19 mouse cellular contexts compared by ENCODE assay signal in genomic region chr17:65081779-65082086, GRCm38 (mm10).
A peak's percentile ranks its signal among the peaks of the same experiment; 100 is the strongest.
DNase-seq lines count a peak whose midpoint lies in the region; ATAC-seq and TF ChIP-seq lines count a peak whose summit lies in the region.
"Had no signal": no experiment of that assay in that cellular context is flagged by ENCODE, and none has a peak within 500 bp of the region (broad histone marks: within the 10 kb centered on the region; RNA-seq: fewer than 3 reads in every experiment).

No protein-coding gene starts in this region.

- H3K4me2 ChIP-seq in forebrain, embryonic 12.5 days, result no peak overlapping the region
- H3K4me2 ChIP-seq in forebrain, postnatal 0 days (ENCODE audit: low read depth), result no peak overlapping the region
- H3K4me2 ChIP-seq in midbrain, embryonic 14.5 days (ENCODE audit: low read length), result no peak overlapping the region
- H3K4me2 ChIP-seq in midbrain, embryonic 15.5 days, result no peak overlapping the region
- no peak overlapping the region for H3K4me2 ChIP-seq in forebrain, embryonic 14.5 days (ENCODE audit: low read length)
- no peak overlapping the region for H3K4me2 ChIP-seq in neural tube, embryonic 13.5 days
- H3K4me2 ChIP-seq: heart, embryonic 15.5 days; hindbrain, embryonic 15.5 days had no signal

- H3K27me3 ChIP-seq in forebrain, embryonic 12.5 days, result no peaks in the 10 kb centered on the region
- H3K27me3 ChIP-seq in forebrain, postnatal 0 days (ENCODE audit: insufficient read depth, low read length), result no peaks in the 10 kb centered on the region
- H3K27me3 ChIP-seq in midbrain, embryonic 14.5 days (ENCODE audit: control insufficient read depth, insufficient read depth, low read length), result no peaks in the 10 kb centered on the region
- no peaks in the 10 kb centered on the region for H3K27me3 ChIP-seq in midbrain, embryonic 15.5 days (replicated peaks)
- no peaks in the 10 kb centered on the region for H3K27me3 ChIP-seq in forebrain, embryonic 14.5 days (replicated peaks; ENCODE audit: control insufficient read depth, insufficient read depth, low read length)
- H3K27me3 ChIP-seq in neural tube, embryonic 13.5 days, result no peaks in the 10 kb centered on the region
- H3K27me3 ChIP-seq: CH12.LX; heart, embryonic 15.5 days; hindbrain, embryonic 15.5 days had no signal

- DNase-seq in forebrain, postnatal 0 days, result no peak
- peak; percentile 14 for DNase-seq in midbrain, embryonic 14.5 days
- DNase-seq in forebrain, embryonic 14.5 days (ENCODE audit: low spot score), result no peak
- DNase-seq in gastrocnemius, postnatal 14 days, result no peak
- DNase-seq: adrenal gland, adult 2 months; adrenal gland, postnatal 25 days; cerebellum, adult 2 months; cerebellum, postnatal 10 days; heart, adult 18-20 months; heart, postnatal 14 days had no signal

- intact Hi-C loops in gastrocnemius, postnatal 14 days (cut with DNase I; ENCODE audit: low total_unique reads), result no loop called here

- 69% methylated on average over 2 of the region's 2 CpGs for WGBS in forebrain, embryonic 12.5 days
- 41% methylated on average over 2 of the region's 2 CpGs for WGBS in forebrain, postnatal 0 days
- 61% methylated on average over 2 of the region's 2 CpGs for WGBS in midbrain, embryonic 14.5 days
- 45% methylated on average over 2 of the region's 2 CpGs for WGBS in midbrain, embryonic 15.5 days
- 26% methylated on average over 2 of the region's 2 CpGs for WGBS in forebrain, embryonic 14.5 days
- 41% methylated on average over 2 of the region's 2 CpGs for WGBS in neural tube, embryonic 13.5 days

- no peaks in the 10 kb centered on the region for H3K36me3 ChIP-seq in forebrain, embryonic 12.5 days (replicated peaks)
- no peaks in the 10 kb centered on the region for H3K36me3 ChIP-seq in forebrain, postnatal 0 days (ENCODE audit: insufficient read depth)
- H3K36me3 ChIP-seq in midbrain, embryonic 14.5 days (ENCODE audit: control insufficient read depth, insufficient read depth, low read length), result no peaks in the 10 kb centered on the region
- H3K36me3 ChIP-seq in midbrain, embryonic 15.5 days (replicated peaks), result no peaks in the 10 kb centered on the region
- no peaks in the 10 kb centered on the region for H3K36me3 ChIP-seq in forebrain, embryonic 14.5 days (ENCODE audit: control insufficient read depth, insufficient read depth, low read length)
- no peaks in the 10 kb centered on the region for H3K36me3 ChIP-seq in neural tube, embryonic 13.5 days
- H3K36me3 ChIP-seq: heart, embryonic 10.5 days; heart, embryonic 15.5 days; hindbrain, embryonic 15.5 days had no signal

- no peak for TF ChIP-seq CTCF in forebrain, postnatal 0 days (IDR thresholded peaks at IDR 0.05; ENCODE audit: low read depth)

- ATAC-seq in forebrain, embryonic 12.5 days (ENCODE audit: low FRiP score), result peak; percentile 57; the same call in 1 of the 2 replicates
- no peak; the same call in 1 of the 2 replicates for ATAC-seq in forebrain, postnatal 0 days
- ATAC-seq in midbrain, embryonic 14.5 days (ENCODE audit: low FRiP score, low TSS enrichment), result no peak
- ATAC-seq in midbrain, embryonic 15.5 days (replicated peaks), result no peak; the same call in 1 of the 2 replicates
- peak; percentile 80 for ATAC-seq in forebrain, embryonic 14.5 days
- ATAC-seq in neural tube, embryonic 13.5 days (ENCODE audit: low read depth), result peak; percentile 23; the same call in 1 of the 2 replicates
- no peak for ATAC-seq in megakaryocyte, adult 5-6 weeks (ENCODE audit: poor library complexity, severe bottlenecking)
- ATAC-seq: intestine, embryonic 16.5 days had no signal

- H3K4me3 ChIP-seq in forebrain, embryonic 12.5 days (replicated peaks), result no peak overlapping the region
- no peak overlapping the region for H3K4me3 ChIP-seq in forebrain, postnatal 0 days (ENCODE audit: low read depth, low read length)
- no peak overlapping the region for H3K4me3 ChIP-seq in midbrain, embryonic 14.5 days (replicated peaks; ENCODE audit: low read depth, low read length)
- no peak overlapping the region for H3K4me3 ChIP-seq in midbrain, embryonic 15.5 days
- H3K4me3 ChIP-seq in forebrain, embryonic 14.5 days (ENCODE audit: low read depth, low read length), result no peak overlapping the region
- H3K4me3 ChIP-seq in neural tube, embryonic 13.5 days, result no peak overlapping the region
- H3K4me3 ChIP-seq: heart, embryonic 10.5 days; heart, embryonic 15.5 days; hindbrain, embryonic 15.5 days had no signal

- 0 out of 2 replicates have a peak, but pooled peaks cover 5% of the 10 kb centered on the region for H3K4me1 ChIP-seq in forebrain, embryonic 12.5 days
- peaks cover 5% of the 10 kb centered on the region; the same call in 1 of the 2 replicates for H3K4me1 ChIP-seq in forebrain, postnatal 0 days (ENCODE audit: insufficient read depth)
- 0 out of 2 replicates have a peak, but pooled peaks cover 4% of the 10 kb centered on the region for H3K4me1 ChIP-seq in midbrain, embryonic 14.5 days (ENCODE audit: control insufficient read depth, insufficient read depth, low read length)
- peaks cover 4% of the 10 kb centered on the region; the same call in 1 of the 2 replicates for H3K4me1 ChIP-seq in midbrain, embryonic 15.5 days
- H3K4me1 ChIP-seq in forebrain, embryonic 14.5 days (ENCODE audit: control insufficient read depth, insufficient read depth, low read length), result peaks cover 19% of the 10 kb centered on the region; the same call in 1 of the 2 replicates
- peaks cover 21% of the 10 kb centered on the region for H3K4me1 ChIP-seq in neural tube, embryonic 13.5 days (replicated peaks)
- H3K4me1 ChIP-seq: heart, embryonic 10.5 days; heart, embryonic 15.5 days; hindbrain, embryonic 15.5 days had no signal

- H3K9ac ChIP-seq in forebrain, embryonic 12.5 days, result no peak overlapping the region
- H3K9ac ChIP-seq in forebrain, postnatal 0 days, result no peak overlapping the region
- H3K9ac ChIP-seq in midbrain, embryonic 14.5 days (replicated peaks; ENCODE audit: low read length), result no peak overlapping the region
- no peak overlapping the region for H3K9ac ChIP-seq in midbrain, embryonic 15.5 days
- H3K9ac ChIP-seq in forebrain, embryonic 14.5 days (ENCODE audit: low read length), result no peak overlapping the region
- no peak overlapping the region for H3K9ac ChIP-seq in neural tube, embryonic 13.5 days
- H3K9ac ChIP-seq: heart, embryonic 15.5 days; hindbrain, embryonic 15.5 days had no signal

- no peak overlapping the region for H3K27ac ChIP-seq in forebrain, embryonic 12.5 days
- H3K27ac ChIP-seq in forebrain, postnatal 0 days (ENCODE audit: low read depth, low read length), result no peak overlapping the region
- 0 out of 2 replicates have a peak overlapping the region, but pooled peaks have one; percentile 20 for H3K27ac ChIP-seq in midbrain, embryonic 14.5 days (replicated peaks; ENCODE audit: low read depth, low read length)
- no peak overlapping the region for H3K27ac ChIP-seq in midbrain, embryonic 15.5 days
- H3K27ac ChIP-seq in forebrain, embryonic 14.5 days (ENCODE audit: low read depth, low read length), result no peak overlapping the region
- peak overlapping the region; percentile 57 for H3K27ac ChIP-seq in neural tube, embryonic 13.5 days (replicated peaks)
- H3K27ac ChIP-seq: heart, embryonic 10.5 days; heart, embryonic 15.5 days; hindbrain, embryonic 15.5 days had no signal

- H3K9me3 ChIP-seq in forebrain, embryonic 12.5 days, result no peaks in the 10 kb centered on the region
- H3K9me3 ChIP-seq in forebrain, postnatal 0 days (ENCODE audit: low read length), result no peaks in the 10 kb centered on the region
- H3K9me3 ChIP-seq in midbrain, embryonic 14.5 days (ENCODE audit: control insufficient read depth, low read length), result no peaks in the 10 kb centered on the region
- H3K9me3 ChIP-seq in midbrain, embryonic 15.5 days, result no peaks in the 10 kb centered on the region
- H3K9me3 ChIP-seq in forebrain, embryonic 14.5 days (replicated peaks; ENCODE audit: control insufficient read depth, low read length), result no peaks in the 10 kb centered on the region
- no peaks in the 10 kb centered on the region for H3K9me3 ChIP-seq in neural tube, embryonic 13.5 days
- H3K9me3 ChIP-seq: heart, embryonic 10.5 days; heart, embryonic 15.5 days; hindbrain, embryonic 15.5 days had no signal

Comparison
In these comparisons a context has a peak if more than half of its experiments do, and no peak if none do; other contexts are left out.
1. ATAC-seq: peak in forebrain, embryonic 12.5 days (single experiment), forebrain, embryonic 14.5 days (single experiment) and neural tube, embryonic 13.5 days (single experiment); none in forebrain, postnatal 0 days (single experiment), midbrain, embryonic 14.5 days (single experiment), midbrain, embryonic 15.5 days (single experiment) and megakaryocyte, adult 5-6 weeks (single experiment).
2. H3K27ac ChIP-seq: peak in midbrain, embryonic 14.5 days (single experiment) and neural tube, embryonic 13.5 days (single experiment); none in forebrain, embryonic 12.5 days (single experiment), forebrain, postnatal 0 days (single experiment), midbrain, embryonic 15.5 days (single experiment) and forebrain, embryonic 14.5 days (single experiment).